Mouse (Mus musculus) erythroblast, embryonic 14.5 days (primary cell): ENCODE measurements around the gene Pirt.

ENCODE experiments used
- GATA1 ChIP-seq: IDR thresholded peaks from 2 replicates; pipeline ENCODE4 v1.6.1; 2012; ENCODE audit warnings: low read length, inconsistent platforms, mixed read lengths
- TAL1 ChIP-seq: IDR thresholded peaks from 3 replicates; pipeline ENCODE4 v1.6.1; 2012; ENCODE audit warnings: low read length, inconsistent platforms, mixed read lengths

- TF ChIP-seq GATA1: no peak
- TF ChIP-seq TAL1: no peak
Observed at GRCm38 (mm10) chr11:66963462-66963861, 51.7 kb downstream of the Pirt start.
